7 mouse cellular contexts compared by ENCODE assay signal in genomic region chr15:103285778-103286417, GRCm38 (mm10). TPM values are rescaled to one million over a fixed set of nuclear protein-coding genes. Genes with fewer than 3 reads are reported as not detected.
A peak's percentile ranks its signal among the peaks of the same experiment; 100 is the strongest.
DNase-seq lines count a peak whose midpoint lies in the region; ATAC-seq and TF ChIP-seq lines count a peak whose summit lies in the region.

No protein-coding gene starts in this region.

- peak; percentile 50 for ATAC-seq in forebrain, embryonic 13.5 days
- peak; percentile 77 for ATAC-seq in heart, postnatal 0 days (ENCODE audit: insufficient read depth, low read depth)
- ATAC-seq in lung, embryonic 16.5 days (ENCODE audit: low read depth): peak; percentile 66
- no peak for ATAC-seq in intestine, embryonic 16.5 days

- 38% methylated on average over 1 of the region's 1 CpGs for WGBS in forebrain, embryonic 13.5 days
- WGBS in heart, postnatal 0 days: 25% methylated on average over 1 of the region's 1 CpGs
- 23% methylated on average over 1 of the region's 1 CpGs for WGBS in lung, embryonic 16.5 days
- WGBS in intestine, embryonic 16.5 days: 69% methylated on average over 1 of the region's 1 CpGs

- no peak overlapping the region for H3K4me3 ChIP-seq in forebrain, embryonic 13.5 days
- no peak overlapping the region for H3K4me3 ChIP-seq in heart, postnatal 0 days (ENCODE audit: low read depth, low read length)
- H3K4me3 ChIP-seq in lung, embryonic 16.5 days (ENCODE audit: low read length): no peak overlapping the region
- no peak overlapping the region for H3K4me3 ChIP-seq in intestine, embryonic 16.5 days (ENCODE audit: low read length)

- H3K36me3 ChIP-seq in forebrain, embryonic 13.5 days (ENCODE audit: poor library complexity, severe bottlenecking): peaks cover 11% of the 10 kb centered on the region
- H3K36me3 ChIP-seq in heart, postnatal 0 days (replicated peaks; ENCODE audit: control insufficient read depth, insufficient read depth, low read length): peaks cover 12% of the 10 kb centered on the region
- peaks cover 8% of the 10 kb centered on the region for H3K36me3 ChIP-seq in lung, embryonic 16.5 days (ENCODE audit: control insufficient read depth, insufficient read depth, low read length)
- peaks cover 2% of the 10 kb centered on the region; the same call in 1 of the 2 replicates for H3K36me3 ChIP-seq in intestine, embryonic 16.5 days (ENCODE audit: control insufficient read depth, insufficient read depth, low read length)

- peaks cover 26% of the 10 kb centered on the region for H3K4me1 ChIP-seq in forebrain, embryonic 13.5 days
- H3K4me1 ChIP-seq in heart, postnatal 0 days (ENCODE audit: control insufficient read depth, insufficient read depth): peaks cover 18% of the 10 kb centered on the region
- H3K4me1 ChIP-seq in lung, embryonic 16.5 days (replicated peaks; ENCODE audit: control insufficient read depth, insufficient read depth, low read length): peaks cover 9% of the 10 kb centered on the region
- H3K4me1 ChIP-seq in intestine, embryonic 16.5 days (ENCODE audit: control insufficient read depth, insufficient read depth, low read length): peaks cover 13% of the 10 kb centered on the region; the same call in 1 of the 2 replicates

- H3K9me3 ChIP-seq in forebrain, embryonic 13.5 days (replicated peaks): no peaks in the 10 kb centered on the region
- H3K9me3 ChIP-seq in heart, postnatal 0 days (replicated peaks; ENCODE audit: control insufficient read depth, low read length): no peaks in the 10 kb centered on the region
- H3K9me3 ChIP-seq in lung, embryonic 16.5 days (ENCODE audit: control insufficient read depth, low read length): no peaks in the 10 kb centered on the region
- H3K9me3 ChIP-seq in intestine, embryonic 16.5 days (ENCODE audit: control insufficient read depth, low read length): no peaks in the 10 kb centered on the region

- no peaks in the 10 kb centered on the region for H3K27me3 ChIP-seq in forebrain, embryonic 13.5 days
- H3K27me3 ChIP-seq in heart, postnatal 0 days (ENCODE audit: control insufficient read depth, insufficient read depth, low read length): no peaks in the 10 kb centered on the region
- no peaks in the 10 kb centered on the region for H3K27me3 ChIP-seq in lung, embryonic 16.5 days (ENCODE audit: control insufficient read depth, insufficient read depth, low read depth, low read length)
- no peaks in the 10 kb centered on the region for H3K27me3 ChIP-seq in intestine, embryonic 16.5 days (replicated peaks; ENCODE audit: control insufficient read depth, insufficient read depth, low read length)

- TF ChIP-seq CTCF in heart, postnatal 0 days (IDR thresholded peaks at IDR 0.05; ENCODE audit: low read depth): no peak

- TF ChIP-seq EP300 in heart, postnatal 0 days (IDR thresholded peaks at IDR 0.05; ENCODE audit: low read depth): no peak

- peak overlapping the region; percentile 64 for H3K27ac ChIP-seq in forebrain, embryonic 13.5 days
- H3K27ac ChIP-seq in heart, postnatal 0 days (ENCODE audit: low read depth): peak overlapping the region; percentile 80
- peak overlapping the region; percentile 71 for H3K27ac ChIP-seq in lung, embryonic 16.5 days (ENCODE audit: low read length)
- no peak overlapping the region for H3K27ac ChIP-seq in intestine, embryonic 16.5 days (ENCODE audit: low read length)

- H3K4me2 ChIP-seq in forebrain, embryonic 13.5 days: no peak overlapping the region
- H3K4me2 ChIP-seq in heart, postnatal 0 days (ENCODE audit: low read depth, low read length): peak overlapping the region; percentile 18; the same call in 1 of the 2 replicates
- no peak overlapping the region for H3K4me2 ChIP-seq in lung, embryonic 16.5 days (ENCODE audit: low read depth, low read length)
- H3K4me2 ChIP-seq in intestine, embryonic 16.5 days (ENCODE audit: low read depth, low read length): no peak overlapping the region

- H3K9ac ChIP-seq in forebrain, embryonic 13.5 days: no peak overlapping the region; the same call in 1 of the 2 replicates
- 0 out of 2 replicates have a peak overlapping the region, but pooled peaks have one; percentile 22 for H3K9ac ChIP-seq in heart, postnatal 0 days (replicated peaks; ENCODE audit: low read depth, low read length)
- H3K9ac ChIP-seq in lung, embryonic 16.5 days (ENCODE audit: low read length): no peak overlapping the region
- H3K9ac ChIP-seq in intestine, embryonic 16.5 days (ENCODE audit: low read depth, low read length): no peak overlapping the region

- peak; percentile 54 for DNase-seq in retina, postnatal 1 day
- DNase-seq in retina, embryonic 14.5 days (ENCODE audit: low spot score): no peak
- peak; percentile 76 for DNase-seq in heart, postnatal 0 days (ENCODE audit: low spot score)
- DNase-seq in layer of hippocampus, adult 9-10 months (ENCODE audit: low spot score): no peak

RNA-seq across cellular contexts. Expression of gene Copz1, which starts 13.4 kb away (rescaled TPM):
- 219 and 232 TPM in 2 replicates for polyA plus RNA-seq in forebrain, embryonic 13.5 days (2015; fragmentation: Nextera tagmentation; extraction: Ambion mirVana)
- 109 and 117 TPM in 2 replicates for total RNA-seq in heart, postnatal 0 days (2014; rRNA removed; ENCODE audit: low replicate concordance)
- 124 TPM in 2 replicates for polyA plus RNA-seq in heart, postnatal 0 days (2015; fragmentation: Nextera tagmentation; extraction: Ambion mirVana)
- polyA plus RNA-seq in lung, embryonic 16.5 days (2015; fragmentation: Nextera tagmentation; extraction: Ambion mirVana): 282 and 290 TPM in 2 replicates
- 297 and 298 TPM in 2 replicates for polyA plus RNA-seq in intestine, embryonic 16.5 days (2015; fragmentation: Nextera tagmentation; extraction: Ambion mirVana)

RNA-seq across cellular contexts. Expression of gene Gpr84, which starts 24.5 kb away (rescaled TPM):
- polyA plus RNA-seq in forebrain, embryonic 13.5 days (2015; fragmentation: Nextera tagmentation; extraction: Ambion mirVana): 0.30 and 0.41 TPM in 2 replicates
- not detected in 2 replicates for total RNA-seq in heart, postnatal 0 days (2014; rRNA removed; ENCODE audit: low replicate concordance)
- 0.10 TPM in 1 of 2 replicates, not detected in the other for polyA plus RNA-seq in heart, postnatal 0 days (2015; fragmentation: Nextera tagmentation; extraction: Ambion mirVana)
- polyA plus RNA-seq in lung, embryonic 16.5 days (2015; fragmentation: Nextera tagmentation; extraction: Ambion mirVana): 0.44 TPM in 1 of 2 replicates, not detected in the other
- 0.09 and 0.20 TPM in 2 replicates for polyA plus RNA-seq in intestine, embryonic 16.5 days (2015; fragmentation: Nextera tagmentation; extraction: Ambion mirVana)

RNA-seq across cellular contexts. Expression of gene Nfe2, which starts 27.7 kb away (rescaled TPM):
- polyA plus RNA-seq in forebrain, embryonic 13.5 days (2015; fragmentation: Nextera tagmentation; extraction: Ambion mirVana): 0.57 and 1.6 TPM in 2 replicates
- total RNA-seq in heart, postnatal 0 days (2014; rRNA removed; ENCODE audit: low replicate concordance): 1.9 and 2.5 TPM in 2 replicates
- 0.93 and 1.2 TPM in 2 replicates for polyA plus RNA-seq in heart, postnatal 0 days (2015; fragmentation: Nextera tagmentation; extraction: Ambion mirVana)
- polyA plus RNA-seq in lung, embryonic 16.5 days (2015; fragmentation: Nextera tagmentation; extraction: Ambion mirVana): 4.3 and 6.9 TPM in 2 replicates
- 3.4 and 5.2 TPM in 2 replicates for polyA plus RNA-seq in intestine, embryonic 16.5 days (2015; fragmentation: Nextera tagmentation; extraction: Ambion mirVana)

RNA-seq across cellular contexts. Expression of gene Hnrnpa1, which starts 45.7 kb away (rescaled TPM):
- polyA plus RNA-seq in forebrain, embryonic 13.5 days (2015; fragmentation: Nextera tagmentation; extraction: Ambion mirVana): 1,312 and 1,385 TPM in 2 replicates
- total RNA-seq in heart, postnatal 0 days (2014; rRNA removed; ENCODE audit: low replicate concordance): 37.0 and 88.5 TPM in 2 replicates
- polyA plus RNA-seq in heart, postnatal 0 days (2015; fragmentation: Nextera tagmentation; extraction: Ambion mirVana): 260 and 284 TPM in 2 replicates
- polyA plus RNA-seq in lung, embryonic 16.5 days (2015; fragmentation: Nextera tagmentation; extraction: Ambion mirVana): 728 and 785 TPM in 2 replicates
- 472 and 503 TPM in 2 replicates for polyA plus RNA-seq in intestine, embryonic 16.5 days (2015; fragmentation: Nextera tagmentation; extraction: Ambion mirVana)

RNA-seq across cellular contexts. Expression of gene Cbx5, which starts 46.3 kb away (rescaled TPM):
- polyA plus RNA-seq in forebrain, embryonic 13.5 days (2015; fragmentation: Nextera tagmentation; extraction: Ambion mirVana): 161 and 174 TPM in 2 replicates
- total RNA-seq in heart, postnatal 0 days (2014; rRNA removed; ENCODE audit: low replicate concordance): 54.1 and 81.6 TPM in 2 replicates
- 41.5 and 42.1 TPM in 2 replicates for polyA plus RNA-seq in heart, postnatal 0 days (2015; fragmentation: Nextera tagmentation; extraction: Ambion mirVana)
- 99.2 and 102 TPM in 2 replicates for polyA plus RNA-seq in lung, embryonic 16.5 days (2015; fragmentation: Nextera tagmentation; extraction: Ambion mirVana)
- 60.0 and 70.4 TPM in 2 replicates for polyA plus RNA-seq in intestine, embryonic 16.5 days (2015; fragmentation: Nextera tagmentation; extraction: Ambion mirVana)

Comparison
In these comparisons a context has a peak if more than half of its experiments do, and no peak if none do; other contexts are left out.
1. DNase-seq: peak in retina, postnatal 1 day (single experiment) and heart, postnatal 0 days (single experiment); none in retina, embryonic 14.5 days (single experiment) and layer of hippocampus, adult 9-10 months (single experiment).